Mouse (Mus musculus) small intestine, adult 2 months (tissue): ENCODE results near the gene Nfam1.

Experiments
- CTCF ChIP-seq: fragments of 200-500 bp; IDR thresholded peaks from 2 replicates; pipeline ENCODE4 v1.5.1; 2012; ENCODE audit warnings: low read depth, mild to moderate bottlenecking, control low read depth, inconsistent platforms, low read length, moderate library complexity, mixed read lengths; ENCODE audit not compliant: insufficient replicate concordance, insufficient read length; ENCODE audit errors: extremely low read depth
- POLR2A ChIP-seq: fragments of 200-500 bp; IDR thresholded peaks from 2 replicates; pipeline ENCODE4 v1.6.1; 2012; ENCODE audit warnings: low read depth, mild to moderate bottlenecking, control low read depth, inconsistent platforms, low read length, moderate library complexity

GRCm38 (mm10) chr15:83068270-83068669 is 35.2 kb upstream of the Nfam1 start:
- TF ChIP-seq CTCF = no peak
- no peak for TF ChIP-seq POLR2A
